Mouse (Mus musculus) CH12.LX (cell line): ENCODE data around the gene Ddx52. TPM values are rescaled to one million over a fixed set of nuclear protein-coding genes. Genes with fewer than 3 reads are reported as not detected.

Experiments used
- DNase-seq: peaks from one replicate; pipeline ENCODE4 v3.0.0-alpha.2; 2013; ENCODE audit errors: extremely low read depth
- H3K27ac ChIP-seq: 2 replicates; pipeline ENCODE4 v1.5.1; 2012; ENCODE audit warnings: low read depth, mild to moderate bottlenecking, control low read depth, moderate library complexity; ENCODE audit not compliant: insufficient read depth
- H3K27me3 ChIP-seq: replicated peaks from 2 replicates; pipeline ENCODE3; 2012; ENCODE audit warnings: inconsistent platforms
- H3K36me3 ChIP-seq, 2 experiments: replicated peaks in 1 of 2; 2 replicates each; pipeline versions ENCODE3 to v1.6.1; 2012; ENCODE audit warnings: inconsistent platforms in 1 of 2, low read length in 1 of 2, mild to moderate bottlenecking in 1 of 2, mixed read lengths in 1 of 2, moderate library complexity in 1 of 2; ENCODE audit not compliant: control insufficient read depth in 1 of 2, insufficient read depth in 1 of 2
- H3K4me1 ChIP-seq, 2 experiments: 2 replicates each; pipeline ENCODE4 v1.6.1; 2012; ENCODE audit warnings: inconsistent platforms in 1 of 2, moderate library complexity in 1 of 2; ENCODE audit not compliant: insufficient read depth in 2 of 2, control insufficient read depth in 1 of 2
- H3K4me2 ChIP-seq: 2 replicates; pipeline ENCODE4 v1.6.1; 2012; ENCODE audit warnings: low read depth, mild to moderate bottlenecking, control low read depth; ENCODE audit not compliant: poor library complexity, insufficient read depth, severe bottlenecking
- H3K4me3 ChIP-seq, 3 experiments: fragments of 150-350 bp in 1 of 3; sonication (generic) in 1 of 3; replicated peaks in 1 of 3; 2 replicates each; pipeline versions ENCODE3 to v1.5.1; 2011 to 2012; ENCODE audit warnings: low read depth in 2 of 3, low read length in 2 of 3, mild to moderate bottlenecking in 2 of 3, moderate library complexity in 2 of 3, control low read depth in 1 of 3, improper control_type of control experiment in 1 of 3, inconsistent platforms in 1 of 3, mixed read lengths in 1 of 3; ENCODE audit not compliant: poor library complexity in 1 of 3
- H3K79me2 ChIP-seq: replicated peaks from 2 replicates; pipeline ENCODE4 v1.6.1; 2012; ENCODE audit warnings: mild to moderate bottlenecking, moderate library complexity; ENCODE audit not compliant: control insufficient read depth, poor library complexity, insufficient read depth, severe bottlenecking; ENCODE audit errors: extremely low read depth
- H3K9ac ChIP-seq: 2 replicates; pipeline ENCODE4 v1.6.1; 2012; ENCODE audit warnings: low read depth, mild to moderate bottlenecking, control low read depth, moderate library complexity; ENCODE audit not compliant: insufficient read depth
- H3K9me3 ChIP-seq: replicated peaks from 2 replicates; pipeline ENCODE3; 2012; ENCODE audit warnings: low read length, inconsistent platforms, mixed read lengths
- CTCF ChIP-seq, 2 experiments: IDR thresholded peaks in 1 of 2; conservative IDR thresholded peaks in 1 of 2; 2 replicates each; pipeline ENCODE4 v1.5.1; 2011 to 2012; ENCODE audit warnings: low read depth in 2 of 2, low read length in 2 of 2, improper control_type of control experiment in 1 of 2, inconsistent platforms in 1 of 2, mild to moderate bottlenecking in 1 of 2, moderate library complexity in 1 of 2
- EP300 ChIP-seq: IDR thresholded peaks from 2 replicates; pipeline ENCODE4 v1.6.1; 2011; ENCODE audit warnings: low read length, improper control_type of control experiment
- GABPA ChIP-seq: IDR thresholded peaks from 2 replicates; pipeline ENCODE4 v1.6.1; 2012; ENCODE audit warnings: low read depth, low read length, improper control_type of control experiment, inconsistent platforms; ENCODE audit not compliant: insufficient replicate concordance
- HCFC1 ChIP-seq: IDR thresholded peaks from 2 replicates; pipeline ENCODE4 v1.6.1; 2012; ENCODE audit warnings: low read depth, mild to moderate bottlenecking, inconsistent platforms, low read length, improper control_type of control experiment
- IRF4 ChIP-seq: IDR thresholded peaks from 2 replicates; pipeline ENCODE4 v1.6.1; 2014; ENCODE audit warnings: low read depth, mild to moderate bottlenecking, inconsistent platforms, low read length, improper control_type of control experiment
- JUN ChIP-seq: IDR thresholded peaks from 2 replicates; pipeline ENCODE4 v1.6.1; 2011; ENCODE audit warnings: low read depth, mild to moderate bottlenecking, low read length, improper control_type of control experiment, moderate library complexity; ENCODE audit not compliant: insufficient read depth
- MAZ ChIP-seq: IDR thresholded peaks from 2 replicates; pipeline ENCODE4 v1.6.1; 2012; ENCODE audit warnings: low read depth, mild to moderate bottlenecking, inconsistent platforms, low read length, improper control_type of control experiment, moderate library complexity
- RAD21 ChIP-seq: IDR thresholded peaks from 2 replicates; pipeline ENCODE4 v1.6.1; 2011; ENCODE audit warnings: low read depth, mild to moderate bottlenecking, low read length, improper control_type of control experiment, moderate library complexity
- SMC3 ChIP-seq: IDR thresholded peaks from 2 replicates; pipeline ENCODE4 v1.6.1; 2011; ENCODE audit warnings: low read depth, low read length, improper control_type of control experiment
- TCF12 ChIP-seq: IDR thresholded peaks from 2 replicates; pipeline ENCODE4 v1.6.1; 2014; ENCODE audit warnings: low read depth, mild to moderate bottlenecking, inconsistent platforms, low read length, improper control_type of control experiment
- ZC3H11A ChIP-seq: IDR thresholded peaks from 2 replicates; pipeline ENCODE4 v1.6.1; 2012; ENCODE audit warnings: low read depth, mild to moderate bottlenecking, inconsistent platforms, low read length, improper control_type of control experiment
- ZNF384 ChIP-seq: IDR thresholded peaks from 2 replicates; pipeline ENCODE4 v1.6.1; 2012; ENCODE audit warnings: low read depth, low read length, improper control_type of control experiment, inconsistent platforms
- dilution Hi-C: fragments of 300-500 bp; cut with MboI; formaldehyde crosslinking; loops from 2 replicates; pipeline ENCODE4 v1.14.3; 2020; ENCODE audit warnings: low sequenced_read_pairs; ENCODE audit not compliant: extremely low pct_unique_long_range_greater_than_20kb, extremely low pct_ligation_motif_present
- in situ Hi-C: fragments of 300-500 bp; cut with MboI; formaldehyde crosslinking; loops from 3 replicates; pipeline ENCODE4 v1.14.3; 2019; ENCODE audit warnings: low sequenced_read_pairs, low pct_ligation_motif_present, low pct_unique_long_range_greater_than_20kb, mixed read lengths
- polyA plus RNA-seq: library from polyadenylated mRNA; unstranded; fragments of >175 nt; gene quantifications from 2 replicates; pipeline ENCODE4 v1.2.1, GENCODE M21; 2012; ENCODE audit warnings: low read depth; ENCODE audit not compliant: insufficient read length
- total RNA-seq, 2 experiments: library from RNA; depleted of rRNA; stranded (reverse); fragments of 300-350 nt in 1 of 2; fragments of >200 nt in 1 of 2; gene quantifications; 2 replicates each; pipeline ENCODE4 v1.2.3; 2012 to 2014

The Ddx52 gene
- total and polyA plus RNA-seq, 3 experiments, result 54.2 to 104 (median 93.7) TPM

DNA sequence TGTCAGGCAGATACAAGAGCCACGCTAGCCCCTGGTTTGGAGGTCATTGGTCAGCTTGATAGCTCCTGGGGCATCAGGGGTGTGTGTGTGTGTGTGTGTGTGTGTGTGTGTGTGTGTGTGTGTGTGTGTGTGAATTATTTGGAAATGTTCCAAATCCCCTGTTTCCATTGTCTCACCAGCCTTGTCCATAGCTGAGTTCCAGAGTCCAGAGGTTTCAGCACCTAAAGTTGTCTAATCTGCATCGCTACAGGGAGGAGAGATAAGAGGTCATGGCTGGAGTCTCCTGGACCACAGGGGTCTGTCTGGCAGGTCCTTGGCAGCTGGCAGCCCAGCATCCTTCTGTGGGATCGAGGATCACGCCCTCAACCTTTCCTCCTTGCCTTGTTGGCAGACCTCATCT is 27.4 kb upstream of the Ddx52 start:
- no peak for TF ChIP-seq EP300
- no peak overlapping the region for H3K4me3 ChIP-seq
- no peak for DNase-seq
- H3K27ac ChIP-seq, result no peak overlapping the region
- no peaks in the 10 kb centered on the region for H3K4me1 ChIP-seq
- H3K4me2 ChIP-seq, result no peak overlapping the region
- H3K9ac ChIP-seq, result no peak overlapping the region
- H3K27me3 ChIP-seq, result peaks cover 4% of the 10 kb centered on the region
- in situ Hi-C loops, result loop anchor here (10.0 kb wide), 1 partner anchor 90 kb away; no protein-coding TSS in a partner anchor
- H3K9me3 ChIP-seq, result no peaks in the 10 kb centered on the region
- no peaks in the 10 kb centered on the region for H3K36me3 ChIP-seq
- no peaks in the 10 kb centered on the region for H3K79me2 ChIP-seq
- dilution Hi-C loops, result no loop called here

DNA sequence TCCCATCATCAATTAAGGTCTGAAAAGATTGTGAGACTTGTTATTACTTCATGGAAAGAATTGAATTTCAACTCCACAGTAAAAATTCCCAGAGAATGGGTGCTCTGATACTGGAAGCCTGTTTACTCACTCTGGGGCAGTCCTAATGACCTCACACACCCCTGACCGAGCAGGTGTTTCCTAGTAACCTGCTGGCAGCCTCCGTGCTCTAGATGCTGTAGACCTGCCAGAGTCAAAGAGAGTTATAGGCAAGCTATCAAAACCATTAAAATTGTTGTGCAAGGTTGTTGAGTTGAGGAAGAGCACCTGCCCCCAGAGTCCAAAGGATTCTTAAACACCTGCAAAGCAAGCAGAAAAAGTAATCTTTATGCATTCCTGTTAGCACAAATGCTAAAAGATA is 19.3 kb upstream of the Ddx52 start:
- no peaks in the 10 kb centered on the region for H3K27me3 ChIP-seq
- H3K4me1 ChIP-seq, result peaks cover 0 to 6% of the 10 kb centered on the region in 2 experiments; a peak in 1 of 4 replicates
- in situ Hi-C loops (no loop called here), dilution Hi-C loops (no loop called here)
- H3K9me3 ChIP-seq, result peaks cover 2% of the 10 kb centered on the region
- DNase-seq, result no peak
- H3K9ac ChIP-seq, result no peak overlapping the region
- H3K27ac ChIP-seq, result no peak overlapping the region
- no peak for TF ChIP-seq RAD21
- TF ChIP-seq, all 38 proteins: peak for 0
- Histone ChIP-seq H3K36me3 (no peaks in the 10 kb centered on the region), H3K4me2 (no peak overlapping the region), H3K79me2 (no peaks in the 10 kb centered on the region), H3K4me3 (no peak overlapping the region)

DNA sequence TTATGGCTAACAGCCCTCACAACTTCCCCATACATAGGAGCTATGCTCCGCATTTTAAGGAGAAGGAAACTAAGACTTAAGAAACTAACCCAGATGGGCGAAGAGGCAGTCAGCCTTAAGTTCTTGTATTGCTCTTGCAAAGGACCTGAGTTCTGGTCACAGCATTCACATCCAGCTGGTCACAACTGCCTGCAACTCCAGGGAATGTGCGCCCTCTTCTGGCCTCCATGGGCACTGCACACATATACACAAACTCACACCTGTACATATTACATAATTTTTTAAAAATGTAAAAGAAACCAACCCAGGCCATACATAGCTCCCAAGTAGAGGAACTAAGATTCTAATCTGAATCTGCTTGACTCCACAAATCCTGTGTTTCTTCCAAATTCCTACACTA is 14.8 kb upstream of the Ddx52 start:
- DNase-seq, result peak; percentile 57
- Histone ChIP-seq H3K4me3 (no peak overlapping the region), H3K27me3 (no peaks in the 10 kb centered on the region), H3K4me1 (peaks cover 0 to 6% of the 10 kb centered on the region in 2 experiments; a peak in 1 of 4 replicates), H3K36me3 (no peaks in the 10 kb centered on the region), H3K79me2 (no peaks in the 10 kb centered on the region), H3K9me3 (peaks cover 2% of the 10 kb centered on the region), H3K27ac (no peak overlapping the region), H3K4me2 (no peak overlapping the region), H3K9ac (no peak overlapping the region)
- dilution Hi-C loops, result no loop called here
- in situ Hi-C loops, result loop anchor here (25.0 kb wide), 1 partner anchor 365 kb away; no protein-coding TSS in a partner anchor
- TF ChIP-seq IRF4 (no peak), TCF12 (0 out of 2 replicates have a peak, but pooled peaks have one; percentile 16), CTCF (conservative IDR thresholded peaks at IDR 0.05 in 1 of 2, IDR thresholded peaks at IDR 0.05 in 1 of 2; ENCODE audit: low read depth in 2 of 2, low read length in 2 of 2) (peak; percentile 89), ZC3H11A (peak; percentile 58; the same call in 1 of the 2 replicates), GABPA (no peak), HCFC1 (no peak), RAD21 (peak; percentile 82), JUN (no peak), SMC3 (peak; percentile 92), ZNF384 (0 out of 2 replicates have a peak, but pooled peaks have one; percentile 24), MAZ (no peak)
